Mouse (Mus musculus) splenic B cell, adult 2 months (primary cell): ENCODE data around the gene Olfr1246.
"Not testable (repeated sequence)": the region's sequence is repeated elsewhere in the genome, so short reads cannot be mapped to it uniquely, and the experiment has no call there.

Experiments
- DNase-seq: peaks from one replicate; pipeline ENCODE4 v3.0.0-alpha.2; 2011; ENCODE audit warnings: low read depth, low spot score
- H3K27me3 ChIP-seq: 2 replicates; pipeline ENCODE4 v1.6.1; 2012; ENCODE audit warnings: mild to moderate bottlenecking, low read length, moderate library complexity, mixed read lengths; ENCODE audit not compliant: control insufficient read depth, poor library complexity, insufficient read depth, severe bottlenecking
- H3K36me3 ChIP-seq: 2 replicates; pipeline ENCODE4 v1.6.1; 2012; ENCODE audit warnings: mild to moderate bottlenecking, low read length, moderate library complexity, mixed read lengths; ENCODE audit not compliant: control insufficient read depth, poor library complexity, insufficient read depth, severe bottlenecking

Gene Olfr1246

GRCm38 (mm10) chr2:89593057-89593456, at the start of gene Olfr1246:
Olfr1246 (minus strand) TSS chr2:89593157.
- Histone ChIP-seq H3K36me3 (no peaks in the 10 kb centered on the region), H3K27me3 (no peaks in the 10 kb centered on the region)
- DNase-seq, result no peak

- DNase-seq, result no peak
- Histone ChIP-seq H3K27me3 (no peaks in the 10 kb centered on the region), H3K36me3 (no peaks in the 10 kb centered on the region)
Measured at GRCm38 (mm10) chr2:89634883-89635282, 41.9 kb upstream of the Olfr1246 start, which contains the start of gene Olfr1249. Olfr1249 (minus strand) TSS chr2:89634983.

DNA sequence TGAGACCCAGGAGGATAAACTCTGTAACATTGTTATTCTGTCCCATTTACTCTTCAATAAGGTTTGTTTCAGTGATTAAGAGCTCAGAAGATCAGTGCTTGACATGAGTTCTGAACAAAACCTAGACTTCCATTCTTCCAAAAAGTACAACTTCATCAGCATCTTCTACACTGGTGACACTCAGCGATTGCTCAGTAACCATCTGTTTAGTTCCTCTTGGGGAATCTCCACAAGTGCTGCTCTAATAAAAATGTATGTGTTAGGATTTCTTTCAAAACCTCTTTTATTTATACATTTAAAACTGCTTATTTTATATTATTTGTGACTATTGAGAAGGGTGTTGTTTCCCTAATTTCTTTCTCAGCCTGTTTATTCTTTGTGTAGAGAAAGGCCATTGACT, 25.2 kb upstream of the Olfr1246 start, which contains the start of gene Olfr1248:
Gene Olfr1248, minus strand, starts transcription at position 101 of the 400 bp plus-strand sequence.
- not testable (repeated sequence) for DNase-seq, H3K36me3 ChIP-seq, H3K27me3 ChIP-seq

- DNase-seq, result no peak
Measured at GRCm38 (mm10) chr2:89614030-89614429, 21.1 kb upstream of the Olfr1246 start, which contains the start of gene Olfr1247. Olfr1247 (minus strand) TSS chr2:89614130.

GRCm38 (mm10) chr2:89578347-89578746, 14.6 kb downstream of the Olfr1246 start, which contains the start of gene Olfr1245:
Olfr1245 (minus strand) TSS chr2:89578447.
- DNase-seq, result no peak
- Histone ChIP-seq H3K27me3 (no peaks in the 10 kb centered on the region), H3K36me3 (no peaks in the 10 kb centered on the region)

More at GRCm38 (mm10) chr2:89614030-89614429, 21.1 kb upstream of the Olfr1246 start, which contains the start of gene Olfr1247:
- no peaks in the 10 kb centered on the region for H3K27me3 ChIP-seq
- H3K36me3 ChIP-seq, result no peaks in the 10 kb centered on the region

DNA sequence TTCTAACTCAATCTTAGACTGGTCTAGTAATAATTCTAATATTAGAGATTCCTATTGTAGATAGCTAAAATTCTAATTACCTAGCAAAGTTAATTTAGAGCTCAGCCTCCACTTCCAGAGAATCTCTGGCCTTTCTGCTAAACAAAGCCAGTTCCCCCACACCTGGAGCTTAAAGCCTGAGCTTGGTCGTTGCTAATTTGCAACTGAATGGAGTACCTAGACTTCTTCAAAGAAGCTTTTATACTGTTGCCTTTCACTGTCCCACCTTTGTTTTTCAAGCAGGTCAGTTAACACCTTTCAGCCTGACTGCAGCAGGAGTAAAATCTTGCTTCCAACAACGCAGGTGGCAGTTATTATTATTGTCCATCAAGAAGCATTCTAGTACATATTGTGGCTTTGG, 30.3 kb downstream of the Olfr1246 start:
- H3K27me3 ChIP-seq, H3K36me3 ChIP-seq, DNase-seq: not testable (repeated sequence)

DNA sequence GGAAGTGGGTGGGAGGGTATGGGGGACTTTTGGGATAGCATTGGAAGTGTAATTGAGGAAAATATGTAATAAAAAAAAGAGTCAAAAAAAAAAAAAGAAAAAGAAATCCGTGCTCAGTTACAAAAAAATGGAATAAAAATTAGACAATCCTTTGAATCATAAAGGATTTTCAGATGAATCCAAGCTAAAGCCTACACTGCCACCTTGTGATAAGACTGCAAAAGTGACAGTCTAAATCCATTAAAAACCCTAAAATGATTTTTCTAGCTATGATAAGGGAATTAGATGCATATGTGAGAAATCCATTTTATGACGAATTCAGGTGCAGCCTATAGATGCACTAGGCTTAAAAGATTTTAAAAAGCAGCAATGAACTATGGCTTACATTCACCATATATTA, 48.4 kb downstream of the Olfr1246 start:
- Histone ChIP-seq H3K36me3 (no peaks in the 10 kb centered on the region), H3K27me3 (no peaks in the 10 kb centered on the region)
- DNase-seq, result no peak

DNA sequence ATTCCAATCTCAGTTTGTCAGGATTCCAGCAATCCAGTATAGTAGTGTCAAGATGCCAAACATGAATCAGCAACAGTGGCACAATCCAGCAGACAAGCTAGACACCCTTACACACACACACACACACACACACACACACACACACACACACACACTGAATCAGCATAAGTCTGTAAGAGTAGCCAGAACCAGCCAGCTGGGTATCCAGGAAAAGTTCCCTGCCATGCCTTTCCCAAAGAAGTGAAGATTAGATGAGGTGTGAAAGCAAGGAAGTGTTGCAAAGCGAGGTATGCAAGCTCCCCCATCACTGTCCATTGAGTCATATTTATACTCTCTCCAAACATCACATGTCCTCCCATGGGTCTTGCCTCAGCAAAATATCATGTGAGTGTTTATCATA, 53.0 kb downstream of the Olfr1246 start:
- DNase-seq, result no peak
- H3K36me3 ChIP-seq, result no peaks in the 10 kb centered on the region
- H3K27me3 ChIP-seq, result no peaks in the 10 kb centered on the region
